Mouse (Mus musculus) cerebellum, postnatal 4 days (tissue): ENCODE measurements around the gene Timeless.

Experiments
- DNase-seq, 2 experiments: peaks; one replicate each; pipeline ENCODE4 v3.0.0; 2022; ENCODE audit warnings: low spot score in 2 of 2, mixed read lengths in 1 of 2

The Timeless gene

DNA sequence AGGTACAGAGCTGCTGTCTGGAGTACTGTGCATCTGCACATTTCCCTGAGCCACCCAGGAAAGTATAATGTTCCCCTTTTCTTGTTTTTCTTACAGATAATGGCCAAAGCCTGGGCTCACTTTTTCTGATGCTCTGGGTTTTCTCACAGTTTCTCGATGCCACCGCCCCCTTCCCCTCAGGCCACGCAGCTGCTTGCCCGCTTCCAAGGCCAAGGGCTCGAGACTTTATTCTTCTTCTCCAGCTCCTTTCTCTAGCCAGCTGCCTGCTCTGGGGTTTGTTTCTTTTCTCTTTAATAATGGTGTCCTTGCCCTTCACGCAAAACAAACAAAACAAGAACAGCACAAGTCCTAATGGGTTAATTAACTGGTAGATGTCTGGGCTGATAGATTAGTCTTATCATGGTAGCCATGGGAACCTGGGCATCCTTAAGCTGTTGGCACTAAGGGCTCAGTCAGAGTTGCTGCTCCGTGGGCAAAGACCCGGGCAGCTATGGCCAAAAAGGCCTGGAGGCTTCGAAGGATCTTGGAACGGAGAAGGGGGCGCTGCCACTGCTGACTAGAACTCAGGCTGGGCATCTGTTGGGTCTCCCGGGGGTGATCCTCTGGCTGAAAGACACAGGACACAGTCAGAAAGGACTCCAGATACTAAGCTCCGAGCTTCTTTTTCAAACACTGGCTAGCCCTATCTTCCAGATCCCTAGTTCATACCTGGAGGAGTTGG is 64.7 kb downstream of the Timeless start:
- no peak for DNase-seq

GRCm38 (mm10) chr10:128297221-128297620 is 65.4 kb downstream of the Timeless start:
- peak in 1 of 2 experiments; percentile 41 for DNase-seq

GRCm38 (mm10) chr10:128297622-128298021 is 65.8 kb downstream of the Timeless start:
- peak in 1 of 2 experiments; percentile 44 for DNase-seq

DNA sequence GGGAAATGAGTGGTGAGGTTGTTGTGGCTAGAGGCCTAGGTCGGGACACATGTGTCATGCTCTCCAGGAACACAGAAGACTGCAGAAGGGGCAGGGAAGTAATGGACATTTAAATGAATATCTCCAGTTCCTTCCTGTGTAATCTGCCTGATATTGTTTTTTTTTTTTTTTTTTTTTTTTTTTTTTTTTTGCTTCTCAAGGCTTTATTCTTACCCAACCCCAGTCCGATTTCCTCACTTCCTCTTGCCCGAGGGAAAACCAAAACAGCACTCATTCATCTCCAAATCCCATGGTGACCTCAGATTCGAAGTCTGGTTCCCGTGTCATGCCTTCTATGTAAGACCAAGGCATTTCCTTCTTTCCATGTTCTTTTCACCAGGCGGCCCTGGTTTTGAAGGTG is 66.4 kb downstream of the Timeless start:
- no peak for DNase-seq

DNA sequence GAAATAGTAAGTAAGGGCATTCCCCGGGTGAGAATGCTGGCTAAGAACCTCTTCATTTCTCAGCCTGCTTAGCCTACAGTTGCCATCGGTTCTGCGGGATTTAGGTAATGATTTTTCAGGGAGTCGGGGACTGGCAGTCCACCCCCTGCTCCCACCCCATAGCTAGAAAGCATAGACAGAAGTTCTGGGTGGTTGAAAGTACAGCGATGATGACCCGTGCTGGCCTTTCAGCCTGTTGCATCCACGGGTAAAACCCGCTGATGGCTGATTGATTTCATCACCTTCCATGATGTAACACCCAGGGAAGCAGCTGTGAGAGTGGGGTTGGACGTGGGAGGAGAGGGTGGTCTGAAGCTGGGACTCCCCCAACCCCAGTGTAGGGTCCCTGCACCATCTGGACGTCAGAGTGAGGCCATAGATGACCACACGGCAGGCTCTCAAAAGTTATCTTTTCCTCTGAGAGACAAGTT is 66.9 kb downstream of the Timeless start, which contains the start of gene Il23a:
Gene Il23a, minus strand, starts transcription at position 51 of the 470 bp plus-strand sequence.
- no peak for DNase-seq

DNA sequence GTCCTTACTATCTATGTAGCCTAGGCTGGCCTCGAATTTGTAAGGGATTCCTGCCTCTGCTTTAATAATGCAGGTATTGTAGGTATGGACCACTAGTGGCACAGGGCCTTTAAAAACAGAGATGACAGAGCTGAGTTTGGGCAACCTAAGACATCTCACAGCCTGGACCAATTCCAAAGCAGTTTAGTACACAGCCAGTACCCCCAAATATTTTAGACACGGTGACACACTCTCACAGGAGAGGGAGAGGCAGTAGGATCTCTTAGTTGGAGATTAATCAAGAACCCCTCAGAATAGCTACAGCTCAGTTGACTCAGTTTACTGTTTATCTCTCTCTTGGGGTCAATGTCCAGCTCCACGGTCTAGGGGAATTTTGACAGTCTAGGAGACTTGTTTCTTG is 70.5 kb downstream of the Timeless start:
- DNase-seq, result no peak
